Mouse (Mus musculus) CH12.LX (cell line): Measurements from ENCODE around the gene Hoxb5. TPM values are rescaled to one million over a fixed set of nuclear protein-coding genes. Genes with fewer than 3 reads are reported as not detected.

ENCODE experiments used
- DNase-seq: peaks from one replicate; pipeline ENCODE4 v3.0.0-alpha.2; 2013; ENCODE audit errors: extremely low read depth
- H3K27ac ChIP-seq: 2 replicates; pipeline ENCODE4 v1.5.1; 2012; ENCODE audit warnings: low read depth, mild to moderate bottlenecking, control low read depth, moderate library complexity; ENCODE audit not compliant: insufficient read depth
- H3K27me3 ChIP-seq: replicated peaks from 2 replicates; pipeline ENCODE3; 2012; ENCODE audit warnings: inconsistent platforms
- H3K36me3 ChIP-seq, 2 experiments: replicated peaks in 1 of 2; 2 replicates each; pipeline versions ENCODE3 to v1.6.1; 2012; ENCODE audit warnings: inconsistent platforms in 1 of 2, low read length in 1 of 2, mild to moderate bottlenecking in 1 of 2, mixed read lengths in 1 of 2, moderate library complexity in 1 of 2; ENCODE audit not compliant: control insufficient read depth in 1 of 2, insufficient read depth in 1 of 2
- H3K4me1 ChIP-seq, 2 experiments: 2 replicates each; pipeline ENCODE4 v1.6.1; 2012; ENCODE audit warnings: inconsistent platforms in 1 of 2, moderate library complexity in 1 of 2; ENCODE audit not compliant: insufficient read depth in 2 of 2, control insufficient read depth in 1 of 2
- H3K4me2 ChIP-seq: 2 replicates; pipeline ENCODE4 v1.6.1; 2012; ENCODE audit warnings: low read depth, mild to moderate bottlenecking, control low read depth; ENCODE audit not compliant: poor library complexity, insufficient read depth, severe bottlenecking
- H3K4me3 ChIP-seq, 3 experiments: fragments of 150-350 bp in 1 of 3; sonication (generic) in 1 of 3; replicated peaks in 1 of 3; 2 replicates each; pipeline versions ENCODE3 to v1.5.1; 2011 to 2012; ENCODE audit warnings: low read depth in 2 of 3, low read length in 2 of 3, mild to moderate bottlenecking in 2 of 3, moderate library complexity in 2 of 3, control low read depth in 1 of 3, improper control_type of control experiment in 1 of 3, inconsistent platforms in 1 of 3, mixed read lengths in 1 of 3; ENCODE audit not compliant: poor library complexity in 1 of 3
- H3K79me2 ChIP-seq: replicated peaks from 2 replicates; pipeline ENCODE4 v1.6.1; 2012; ENCODE audit warnings: mild to moderate bottlenecking, moderate library complexity; ENCODE audit not compliant: control insufficient read depth, poor library complexity, insufficient read depth, severe bottlenecking; ENCODE audit errors: extremely low read depth
- H3K9ac ChIP-seq: 2 replicates; pipeline ENCODE4 v1.6.1; 2012; ENCODE audit warnings: low read depth, mild to moderate bottlenecking, control low read depth, moderate library complexity; ENCODE audit not compliant: insufficient read depth
- H3K9me3 ChIP-seq: replicated peaks from 2 replicates; pipeline ENCODE3; 2012; ENCODE audit warnings: low read length, inconsistent platforms, mixed read lengths
- BHLHE40 ChIP-seq: IDR thresholded peaks from 2 replicates; pipeline ENCODE4 v1.6.1; 2011; ENCODE audit warnings: mild to moderate bottlenecking, low read depth, low read length, improper control_type of control experiment
- CHD1 ChIP-seq: IDR thresholded peaks from 2 replicates; pipeline ENCODE4 v1.6.1; 2012; ENCODE audit warnings: low read depth, low read length, improper control_type of control experiment, inconsistent platforms
- CHD2 ChIP-seq: IDR thresholded peaks from 2 replicates; pipeline ENCODE4 v1.6.1; 2011; ENCODE audit warnings: low read length, improper control_type of control experiment
- CTCF ChIP-seq, 2 experiments: IDR thresholded peaks in 1 of 2; conservative IDR thresholded peaks in 1 of 2; 2 replicates each; pipeline ENCODE4 v1.5.1; 2011 to 2012; ENCODE audit warnings: low read depth in 2 of 2, low read length in 2 of 2, improper control_type of control experiment in 1 of 2, inconsistent platforms in 1 of 2, mild to moderate bottlenecking in 1 of 2, moderate library complexity in 1 of 2
- E2F4 ChIP-seq: IDR thresholded peaks from 2 replicates; pipeline ENCODE4 v1.6.1; 2011; ENCODE audit warnings: low read depth, low read length, improper control_type of control experiment; ENCODE audit not compliant: insufficient replicate concordance
- ELF1 ChIP-seq: IDR thresholded peaks from 2 replicates; pipeline ENCODE4 v1.6.1; 2014; ENCODE audit warnings: low read depth, mild to moderate bottlenecking, inconsistent platforms, low read length, improper control_type of control experiment
- EP300 ChIP-seq: IDR thresholded peaks from 2 replicates; pipeline ENCODE4 v1.6.1; 2011; ENCODE audit warnings: low read length, improper control_type of control experiment
- ETS1 ChIP-seq: conservative IDR thresholded peaks from 2 replicates; pipeline ENCODE4 v1.6.1; 2012; ENCODE audit warnings: low read depth, mild to moderate bottlenecking, inconsistent platforms, low read length, improper control_type of control experiment, moderate library complexity
- GABPA ChIP-seq: IDR thresholded peaks from 2 replicates; pipeline ENCODE4 v1.6.1; 2012; ENCODE audit warnings: low read depth, low read length, improper control_type of control experiment, inconsistent platforms; ENCODE audit not compliant: insufficient replicate concordance
- JUND ChIP-seq: conservative IDR thresholded peaks from 2 replicates; pipeline ENCODE4 v1.6.1; 2011; ENCODE audit warnings: low read depth, low read length, improper control_type of control experiment
- MAX ChIP-seq: IDR thresholded peaks from 2 replicates; pipeline ENCODE4 v1.6.1; 2011; ENCODE audit warnings: low read length, improper control_type of control experiment
- NELFE ChIP-seq: IDR thresholded peaks from 2 replicates; pipeline ENCODE4 v1.6.1; 2011; ENCODE audit warnings: low read depth, low read length, improper control_type of control experiment
- NRF1 ChIP-seq: IDR thresholded peaks from 2 replicates; pipeline ENCODE4 v1.6.1; 2014; ENCODE audit warnings: low read depth, mild to moderate bottlenecking, inconsistent platforms, low read length, improper control_type of control experiment, moderate library complexity
- PAX5 ChIP-seq: IDR thresholded peaks from 2 replicates; pipeline ENCODE4 v1.6.1; 2012; ENCODE audit warnings: low read length, inconsistent platforms, mixed read lengths
- POLR2A ChIP-seq: IDR thresholded peaks from 2 replicates; pipeline ENCODE4 v1.6.1; 2011; ENCODE audit warnings: low read depth, mild to moderate bottlenecking, improper control_type of control experiment, low read length
- POLR2AphosphoS2 ChIP-seq: IDR thresholded peaks from 2 replicates; pipeline ENCODE4 v1.6.1; 2011; ENCODE audit warnings: low read depth, low read length, improper control_type of control experiment
- RCOR1 ChIP-seq: conservative IDR thresholded peaks from 2 replicates; pipeline ENCODE4 v1.6.1; 2012; ENCODE audit warnings: low read depth, mild to moderate bottlenecking, inconsistent platforms, low read length, improper control_type of control experiment
- SIN3A ChIP-seq: IDR thresholded peaks from 2 replicates; pipeline ENCODE4 v1.6.1; 2012; ENCODE audit warnings: low read length, improper control_type of control experiment, inconsistent platforms
- SMC3 ChIP-seq: IDR thresholded peaks from 2 replicates; pipeline ENCODE4 v1.6.1; 2011; ENCODE audit warnings: low read depth, low read length, improper control_type of control experiment
- TBP ChIP-seq: conservative IDR thresholded peaks from 2 replicates; pipeline ENCODE4 v1.6.1; 2011; ENCODE audit warnings: low read depth, low read length, improper control_type of control experiment
- TCF12 ChIP-seq: IDR thresholded peaks from 2 replicates; pipeline ENCODE4 v1.6.1; 2014; ENCODE audit warnings: low read depth, mild to moderate bottlenecking, inconsistent platforms, low read length, improper control_type of control experiment
- UBTF ChIP-seq: IDR thresholded peaks from 2 replicates; pipeline ENCODE4 v1.6.1; 2012; ENCODE audit warnings: low read depth, mild to moderate bottlenecking, inconsistent platforms, low read length, improper control_type of control experiment, moderate library complexity
- USF1 ChIP-seq: IDR thresholded peaks from 2 replicates; pipeline ENCODE4 v1.6.1; 2014; ENCODE audit warnings: low read depth, mild to moderate bottlenecking, inconsistent platforms, low read length, improper control_type of control experiment
- ZKSCAN1 ChIP-seq: IDR thresholded peaks from 2 replicates; pipeline ENCODE4 v1.6.1; 2012; ENCODE audit warnings: low read depth, inconsistent platforms, low read length, improper control_type of control experiment, borderline replicate concordance
- ZMIZ1 ChIP-seq: IDR thresholded peaks from 2 replicates; pipeline ENCODE4 v1.6.1; 2012; ENCODE audit warnings: low read depth, mild to moderate bottlenecking, inconsistent platforms, low read length, improper control_type of control experiment
- dilution Hi-C: fragments of 300-500 bp; cut with MboI; formaldehyde crosslinking; loops from 2 replicates; pipeline ENCODE4 v1.14.3; 2020; ENCODE audit warnings: low sequenced_read_pairs; ENCODE audit not compliant: extremely low pct_unique_long_range_greater_than_20kb, extremely low pct_ligation_motif_present
- in situ Hi-C: fragments of 300-500 bp; cut with MboI; formaldehyde crosslinking; loops from 3 replicates; pipeline ENCODE4 v1.14.3; 2019; ENCODE audit warnings: low sequenced_read_pairs, low pct_ligation_motif_present, low pct_unique_long_range_greater_than_20kb, mixed read lengths
- polyA plus RNA-seq: library from polyadenylated mRNA; unstranded; fragments of >175 nt; gene quantifications from 2 replicates; pipeline ENCODE4 v1.2.1, GENCODE M21; 2012; ENCODE audit warnings: low read depth; ENCODE audit not compliant: insufficient read length
- total RNA-seq, 2 experiments: library from RNA; depleted of rRNA; stranded (reverse); fragments of 300-350 nt in 1 of 2; fragments of >200 nt in 1 of 2; gene quantifications; 2 replicates each; pipeline ENCODE4 v1.2.3; 2012 to 2014

The Hoxb5 gene
- total and polyA plus RNA-seq, 3 experiments: 0.08 to 0.13 TPM; not detected in 1

GRCm38 (mm10) chr11:96288455-96289221, 14.5 kb upstream of the Hoxb5 start:
- H3K4me1 ChIP-seq: peaks cover 2 to 19% of the 10 kb centered on the region in 2 experiments; a peak in 2 of 4 replicates
- in situ Hi-C loops (no loop called here), dilution Hi-C loops (no loop called here)
- TF ChIP-seq POLR2AphosphoS2: no peak
- no peak for TF ChIP-seq NRF1
- TF ChIP-seq SIN3A: no peak
- H3K27me3 ChIP-seq: peaks cover 96% of the 10 kb centered on the region
- DNase-seq: no peak
- H3K4me3 ChIP-seq: no peak overlapping the region
- peaks cover 15% of the 10 kb centered on the region for H3K9me3 ChIP-seq
- 0 out of 2 replicates have a peak overlapping the region, but pooled peaks have one; percentile 53 for H3K4me2 ChIP-seq
- no peaks in the 10 kb centered on the region for H3K36me3 ChIP-seq
- H3K27ac ChIP-seq: no peak overlapping the region
- H3K9ac ChIP-seq: no peak overlapping the region
- no peaks in the 10 kb centered on the region for H3K79me2 ChIP-seq

GRCm38 (mm10) chr11:96289293-96289692, 13.8 kb upstream of the Hoxb5 start:
- peaks cover 96% of the 10 kb centered on the region for H3K27me3 ChIP-seq
- in situ Hi-C loops: no loop called here

GRCm38 (mm10) chr11:96289837-96290236, 13.3 kb upstream of the Hoxb5 start:
- H3K27ac ChIP-seq: no peak overlapping the region
- in situ Hi-C loops (loop anchor here (10.0 kb wide), 1 partner anchor 575 kb away; no protein-coding TSS in a partner anchor), dilution Hi-C loops (no loop called here)
- H3K9me3 ChIP-seq: peaks cover 15% of the 10 kb centered on the region
- peaks cover 2 to 24% of the 10 kb centered on the region in 2 experiments; a peak in 2 of 4 replicates for H3K4me1 ChIP-seq
- TF ChIP-seq MAX: no peak
- no peak for TF ChIP-seq PAX5
- no peak for TF ChIP-seq E2F4
- no peak for TF ChIP-seq CHD2
- TF ChIP-seq EP300: no peak
- TF ChIP-seq NELFE: no peak
- no peak for TF ChIP-seq CHD1
- no peak for TF ChIP-seq ETS1
- no peak for TF ChIP-seq ELF1
- no peak for TF ChIP-seq JUND
- TF ChIP-seq POLR2AphosphoS2: no peak
- no peak for TF ChIP-seq GABPA
- TF ChIP-seq SMC3: no peak
- TF ChIP-seq USF1: no peak
- no peak for TF ChIP-seq UBTF
- TF ChIP-seq BHLHE40: no peak
- no peak for TF ChIP-seq POLR2A
- no peak for TF ChIP-seq ZKSCAN1
- no peak for TF ChIP-seq CTCF (conservative IDR thresholded peaks at IDR 0.05 in 1 of 2, IDR thresholded peaks at IDR 0.05 in 1 of 2; ENCODE audit: low read depth in 2 of 2, low read length in 2 of 2)
- H3K27me3 ChIP-seq: peaks cover 93% of the 10 kb centered on the region
- no peak overlapping the region for H3K9ac ChIP-seq
- no peaks in the 10 kb centered on the region for H3K79me2 ChIP-seq
- no peaks in the 10 kb centered on the region for H3K36me3 ChIP-seq
- no peak overlapping the region for H3K4me2 ChIP-seq
- no peak for DNase-seq
- no peak overlapping the region for H3K4me3 ChIP-seq

More at GRCm38 (mm10) chr11:96289293-96289692, 13.8 kb upstream of the Hoxb5 start:
- Histone ChIP-seq H3K9ac (no peak overlapping the region), H3K79me2 (no peaks in the 10 kb centered on the region), H3K4me1 (peaks cover 2 to 22% of the 10 kb centered on the region in 2 experiments; a peak in 2 of 4 replicates), H3K27ac (no peak overlapping the region), H3K9me3 (peaks cover 15% of the 10 kb centered on the region), H3K36me3 (no peaks in the 10 kb centered on the region), H3K4me3 (no peak overlapping the region), H3K4me2 (peak overlapping the region; percentile 53; the same call in 1 of the 2 replicates)
- TF ChIP-seq NELFE (no peak), BHLHE40 (no peak), TCF12 (no peak), PAX5 (no peak), ZMIZ1 (no peak), TBP (no peak), RCOR1 (no peak), CTCF (conservative IDR thresholded peaks at IDR 0.05 in 1 of 2, IDR thresholded peaks at IDR 0.05 in 1 of 2; ENCODE audit: low read depth in 2 of 2, low read length in 2 of 2) (no peak), EP300 (no peak)
- no peak for DNase-seq
- dilution Hi-C loops: no loop called here
